Mouse (Mus musculus): ENCODE measurements at regions not wholly inside any gene's neighbourhood (a gene's known extent, or its start where the extent isn't known, plus 50 kb on each side); places are given as distances from the start of the nearest gene placed in this dataset.
A peak's percentile ranks its signal among the peaks of the same experiment; 100 is the strongest.

DNA sequence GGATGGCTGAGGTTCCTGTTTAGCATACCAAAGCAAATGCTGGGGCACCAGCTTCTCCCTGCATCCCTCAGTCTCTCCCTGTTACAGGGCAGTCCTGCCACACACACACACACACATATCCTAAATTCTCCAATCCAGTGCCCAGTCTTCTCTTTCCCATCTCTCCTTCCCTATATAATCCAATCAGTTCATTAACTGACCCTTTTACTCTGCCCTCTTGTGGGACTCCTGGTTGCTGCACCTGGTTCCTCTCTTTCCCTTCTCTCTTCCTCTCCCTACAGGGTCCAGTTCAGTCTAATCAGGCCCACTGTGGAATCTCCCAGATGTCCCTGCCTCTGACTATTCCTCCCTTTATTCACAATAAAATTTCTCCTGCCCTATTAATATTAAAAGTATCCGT, 204.7 kb downstream of the Lipi start:
- peak; percentile 21; the same call in 1 of the 2 replicates for TF ChIP-seq CTCF (conservative IDR thresholded peaks at IDR 0.05; ENCODE audit: low read length)
- TF ChIP-seq NANOG (IDR thresholded peaks at IDR 0.05; ENCODE audit: borderline replicate concordance, low read length), result no peak

All from E14TG2a.4 (cell line).